Mouse (Mus musculus): ENCODE measurements around the gene Hoxc5.

The Hoxc5 gene

GRCm38 (mm10) chr15:102990461-102991397, 23.5 kb downstream of the Hoxc5 start, which contains the start of gene Hoxc8:
TSS of gene Hoxc8 (plus strand) at chr15:102990607.
- DNase-seq: no peak

GRCm38 (mm10) chr15:102991782-102992181, 24.5 kb downstream of the Hoxc5 start:
- DNase-seq: no peak

- DNase-seq: no peak
These were observed 25.0 kb downstream of the Hoxc5 start for GRCm38 (mm10) chr15:102992206-102992605.

GRCm38 (mm10) chr15:102992863-102993262, 25.6 kb downstream of the Hoxc5 start:
- no peak for DNase-seq

GRCm38 (mm10) chr15:102996548-102996947, 29.3 kb downstream of the Hoxc5 start:
- DNase-seq: no peak

GRCm38 (mm10) chr15:102997431-102997830, 30.2 kb downstream of the Hoxc5 start:
- DNase-seq: no peak

- peak; percentile 63 to 75 for DNase-seq
These were observed 30.7 kb downstream of the Hoxc5 start, which contains the start of gene Hoxc6 for GRCm38 (mm10) chr15:102997939-102998355. TSS of gene Hoxc6 (plus strand) at chr15:102998257.

GRCm38 (mm10) chr15:102998608-102999182, 31.5 kb downstream of the Hoxc5 start:
- DNase-seq: no peak

- DNase-seq: peak; percentile 89 to 93
These were observed 32.1 kb downstream of the Hoxc5 start for GRCm38 (mm10) chr15:102999183-102999831.

- DNase-seq: peak in 1 of 2 experiments; percentile 45
These were observed 32.7 kb downstream of the Hoxc5 start for GRCm38 (mm10) chr15:102999955-103000354.

GRCm38 (mm10) chr15:103000501-103000901, 33.3 kb downstream of the Hoxc5 start:
- no peak for DNase-seq

- DNase-seq: no peak
These were observed 34.1 kb downstream of the Hoxc5 start for GRCm38 (mm10) chr15:103001370-103001769.

- DNase-seq: no peak
These were observed 34.9 kb downstream of the Hoxc5 start for GRCm38 (mm10) chr15:103002156-103002555.

- DNase-seq: no peak
These were observed 35.7 kb downstream of the Hoxc5 start for GRCm38 (mm10) chr15:103002821-103003448.

- DNase-seq: no peak
These were observed 38.1 kb downstream of the Hoxc5 start for GRCm38 (mm10) chr15:103005308-103005707.

GRCm38 (mm10) chr15:103005797-103006196, 38.6 kb downstream of the Hoxc5 start:
- DNase-seq: no peak

GRCm38 (mm10) chr15:103006326-103006725, 39.1 kb downstream of the Hoxc5 start:
- DNase-seq: no peak

GRCm38 (mm10) chr15:103009265-103010111, 42.2 kb downstream of the Hoxc5 start:
- no peak for DNase-seq

- no peak for DNase-seq
These were observed 43.0 kb downstream of the Hoxc5 start for GRCm38 (mm10) chr15:103010112-103010846.

GRCm38 (mm10) chr15:103010847-103011555, 43.8 kb downstream of the Hoxc5 start:
- DNase-seq: no peak

Measured in kidney, adult 8-10 months (tissue).